Mouse (Mus musculus): ENCODE measurements around the gene Xkr7. TPM values are rescaled to one million over a fixed set of nuclear protein-coding genes. Genes with fewer than 3 reads are reported as not detected.

Xkr7 gene
- polyA plus RNA-seq, 1 experiment, result not detected

- Histone ChIP-seq H3K4me1 (ENCODE audit: control insufficient read depth, insufficient read depth, insufficient read length, low read length) (no peaks in the 10 kb centered on the region), H3K27ac (replicated peaks; ENCODE audit: low read depth, low read length) (no peak overlapping the region), H3K4me3 (ENCODE audit: insufficient read depth, low read depth, low read length) (no peak overlapping the region)
Observed at GRCm38 (mm10) chr2:153051537-153051936, 19.9 kb downstream of the Xkr7 start.

- no peak overlapping the region for H3K27ac ChIP-seq (replicated peaks; ENCODE audit: low read depth, low read length)
- no peak overlapping the region for H3K4me3 ChIP-seq (ENCODE audit: insufficient read depth, low read depth, low read length)
- no peaks in the 10 kb centered on the region for H3K4me1 ChIP-seq (ENCODE audit: control insufficient read depth, insufficient read depth, insufficient read length, low read length)
Observed at GRCm38 (mm10) chr2:153052700-153053351, 21.2 kb downstream of the Xkr7 start.

- no peaks in the 10 kb centered on the region for H3K4me1 ChIP-seq (ENCODE audit: control insufficient read depth, insufficient read depth, insufficient read length, low read length)
- no peak overlapping the region for H3K4me3 ChIP-seq (ENCODE audit: insufficient read depth, low read depth, low read length)
- H3K27ac ChIP-seq (replicated peaks; ENCODE audit: low read depth, low read length), result no peak overlapping the region
Observed at GRCm38 (mm10) chr2:153053896-153054295, 22.2 kb downstream of the Xkr7 start.

- no peak overlapping the region for H3K4me3 ChIP-seq (ENCODE audit: insufficient read depth, low read depth, low read length)
- no peaks in the 10 kb centered on the region for H3K4me1 ChIP-seq (ENCODE audit: control insufficient read depth, insufficient read depth, insufficient read length, low read length)
- no peak overlapping the region for H3K27ac ChIP-seq (replicated peaks; ENCODE audit: low read depth, low read length)
Observed at GRCm38 (mm10) chr2:153055270-153055920, 23.7 kb downstream of the Xkr7 start.

- no peak overlapping the region for H3K4me3 ChIP-seq (ENCODE audit: insufficient read depth, low read depth, low read length)
- no peaks in the 10 kb centered on the region for H3K4me1 ChIP-seq (ENCODE audit: control insufficient read depth, insufficient read depth, insufficient read length, low read length)
- no peak overlapping the region for H3K27ac ChIP-seq (replicated peaks; ENCODE audit: low read depth, low read length)
Observed at GRCm38 (mm10) chr2:153058365-153058764, 26.7 kb downstream of the Xkr7 start.

- Histone ChIP-seq H3K4me3 (ENCODE audit: insufficient read depth, low read depth, low read length) (no peak overlapping the region), H3K4me1 (ENCODE audit: control insufficient read depth, insufficient read depth, insufficient read length, low read length) (0 out of 2 replicates have a peak, but pooled peaks cover 3% of the 10 kb centered on the region), H3K27ac (replicated peaks; ENCODE audit: low read depth, low read length) (no peak overlapping the region)
Observed at GRCm38 (mm10) chr2:153060216-153060615, 28.6 kb downstream of the Xkr7 start.

GRCm38 (mm10) chr2:153063394-153063793 is 31.7 kb downstream of the Xkr7 start:
- Histone ChIP-seq H3K4me1 (ENCODE audit: control insufficient read depth, insufficient read depth, insufficient read length, low read length) (0 out of 2 replicates have a peak, but pooled peaks cover 6% of the 10 kb centered on the region), H3K27ac (replicated peaks; ENCODE audit: low read depth, low read length) (0 out of 2 replicates have a peak overlapping the region, but pooled peaks have one; percentile 3), H3K4me3 (ENCODE audit: insufficient read depth, low read depth, low read length) (no peak overlapping the region)

GRCm38 (mm10) chr2:153064190-153064970 is 32.7 kb downstream of the Xkr7 start:
- H3K4me3 ChIP-seq (ENCODE audit: insufficient read depth, low read depth, low read length), result peak overlapping the region; percentile 2; the same call in 1 of the 2 replicates
- H3K4me1 ChIP-seq (ENCODE audit: control insufficient read depth, insufficient read depth, insufficient read length, low read length), result 0 out of 2 replicates have a peak, but pooled peaks cover 6% of the 10 kb centered on the region
- H3K27ac ChIP-seq (replicated peaks; ENCODE audit: low read depth, low read length), result peak overlapping the region; percentile 35

- peak within 1 kb of the TSS; percentile 62 for H3K4me3 ChIP-seq (ENCODE audit: insufficient read depth, low read depth, low read length)
- H3K27ac ChIP-seq (replicated peaks; ENCODE audit: low read depth, low read length), result peak within 1 kb of the TSS; percentile 99
- 0 out of 2 replicates have a peak, but pooled peaks cover 6% of the 10 kb centered on the region for H3K4me1 ChIP-seq (ENCODE audit: control insufficient read depth, insufficient read depth, insufficient read length, low read length)
Observed at GRCm38 (mm10) chr2:153065747-153066508, 34.3 kb downstream of the Xkr7 start, which contains the start of gene Ccm2l. Gene Ccm2l, plus strand, starts transcription at chr2:153065955.

- Histone ChIP-seq H3K4me3 (ENCODE audit: insufficient read depth, low read depth, low read length) (peak overlapping the region; percentile 62), H3K4me1 (ENCODE audit: control insufficient read depth, insufficient read depth, insufficient read length, low read length) (0 out of 2 replicates have a peak, but pooled peaks cover 6% of the 10 kb centered on the region), H3K27ac (replicated peaks; ENCODE audit: low read depth, low read length) (peak overlapping the region; percentile 98)
Observed at GRCm38 (mm10) chr2:153066991-153067390, 35.3 kb downstream of the Xkr7 start.

GRCm38 (mm10) chr2:153070762-153071490 is 39.3 kb downstream of the Xkr7 start:
- no peak overlapping the region for H3K4me3 ChIP-seq (ENCODE audit: insufficient read depth, low read depth, low read length)
- H3K27ac ChIP-seq (replicated peaks; ENCODE audit: low read depth, low read length), result no peak overlapping the region
- 0 out of 2 replicates have a peak, but pooled peaks cover 3% of the 10 kb centered on the region for H3K4me1 ChIP-seq (ENCODE audit: control insufficient read depth, insufficient read depth, insufficient read length, low read length)

GRCm38 (mm10) chr2:153071491-153072184 is 40.0 kb downstream of the Xkr7 start:
- H3K4me1 ChIP-seq (ENCODE audit: control insufficient read depth, insufficient read depth, insufficient read length, low read length), result 0 out of 2 replicates have a peak, but pooled peaks cover 3% of the 10 kb centered on the region
- H3K27ac ChIP-seq (replicated peaks; ENCODE audit: low read depth, low read length), result no peak overlapping the region
- no peak overlapping the region for H3K4me3 ChIP-seq (ENCODE audit: insufficient read depth, low read depth, low read length)

GRCm38 (mm10) chr2:153074651-153075050 is 43.0 kb downstream of the Xkr7 start:
- Histone ChIP-seq H3K4me3 (ENCODE audit: insufficient read depth, low read depth, low read length) (no peak overlapping the region), H3K27ac (replicated peaks; ENCODE audit: low read depth, low read length) (no peak overlapping the region), H3K4me1 (ENCODE audit: control insufficient read depth, insufficient read depth, insufficient read length, low read length) (no peaks in the 10 kb centered on the region)
